Mouse (Mus musculus) intestine, embryonic 15.5 days (tissue): ENCODE measurements around the gene Disp1. TPM values are rescaled to one million over a fixed set of nuclear protein-coding genes. Genes with fewer than 3 reads are reported as not detected.

Experiments
- ATAC-seq: fragments of 200-750 bp; cut with Nextera tagmentation; 2 replicates; pipeline ENCODE4 v1.8.0; 2017; ENCODE audit warnings: moderate TSS enrichment, moderate library complexity
- H3K27ac ChIP-seq: fragments of 300-500 bp; sonication (generic); 2 replicates; pipeline ENCODE4 v1.5.1; 2015; ENCODE audit warnings: mild to moderate bottlenecking, inconsistent platforms
- H3K27me3 ChIP-seq: fragments of 300-500 bp; sonication (generic); replicated peaks from 2 replicates; pipeline ENCODE4 v1.6.1; 2015; ENCODE audit warnings: inconsistent platforms
- H3K36me3 ChIP-seq: fragments of 300-500 bp; sonication (generic); 2 replicates; pipeline ENCODE4 v1.6.1; 2015; ENCODE audit warnings: inconsistent platforms
- H3K4me1 ChIP-seq: fragments of 300-500 bp; sonication (generic); replicated peaks from 2 replicates; pipeline ENCODE4 v1.6.1; 2015; ENCODE audit warnings: inconsistent platforms
- H3K4me2 ChIP-seq: fragments of 300-500 bp; sonication (generic); replicated peaks from 2 replicates; pipeline ENCODE4 v1.6.1; 2015; ENCODE audit warnings: mild to moderate bottlenecking, inconsistent platforms
- H3K4me3 ChIP-seq: fragments of 300-500 bp; sonication (generic); replicated peaks from 2 replicates; pipeline ENCODE4 v1.5.1; 2015; ENCODE audit warnings: inconsistent platforms
- H3K9ac ChIP-seq: fragments of 300-500 bp; sonication (generic); 2 replicates; pipeline ENCODE4 v1.6.1; 2015; ENCODE audit warnings: inconsistent platforms
- H3K9me3 ChIP-seq: fragments of 300-500 bp; sonication (generic); 2 replicates; pipeline ENCODE4 v1.6.1; 2016; ENCODE audit warnings: inconsistent platforms
- WGBS: fragments of 180-500 bp; shearing (Covaris S2); methylation state at CpG from one replicate; pipeline ENCODE4 v1.1.7; 2015; 5-methylcytosine and 5-hydroxymethylcytosine counted together
- polyA plus RNA-seq: library from polyadenylated mRNA; unstranded; fragments of >200 nt; fragmentation: Nextera tagmentation; extraction: Ambion mirVana; gene quantifications from 2 replicates; pipeline ENCODE4 v1.2.1, GENCODE M21; 2015

Gene Disp1
- polyA plus RNA-seq, 1 experiment from 2014 or later, result 9.5 TPM

DNA sequence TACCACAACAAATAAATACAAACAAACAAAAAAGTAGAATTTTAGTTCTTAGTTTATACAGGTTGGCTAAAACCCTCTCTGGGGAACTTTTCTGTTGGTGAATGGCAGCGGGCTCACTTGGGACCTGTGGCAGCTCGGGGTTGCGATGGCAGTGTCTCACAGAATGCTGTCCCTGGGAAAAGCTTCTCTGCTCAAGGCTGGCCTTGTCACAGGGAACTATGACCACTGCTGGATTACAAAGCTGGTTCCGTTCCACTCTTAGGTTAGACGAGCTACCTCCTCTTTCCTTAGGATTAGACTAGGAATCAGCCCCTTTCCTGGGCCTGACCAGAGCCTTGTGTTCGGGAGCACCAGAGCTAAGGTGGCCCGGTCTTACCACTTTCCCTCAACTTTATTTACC, 130.1 kb downstream of the Disp1 start:
- Histone ChIP-seq H3K4me3 (no peak overlapping the region), H3K36me3 (peaks cover 35% of the 10 kb centered on the region), H3K9me3 (no peaks in the 10 kb centered on the region), H3K4me1 (no peaks in the 10 kb centered on the region), H3K27me3 (no peaks in the 10 kb centered on the region), H3K9ac (no peak overlapping the region), H3K27ac (no peak overlapping the region), H3K4me2 (no peak overlapping the region)
- 87% methylated on average over 7 of the region's 7 CpGs for WGBS
- ATAC-seq, result no peak

DNA sequence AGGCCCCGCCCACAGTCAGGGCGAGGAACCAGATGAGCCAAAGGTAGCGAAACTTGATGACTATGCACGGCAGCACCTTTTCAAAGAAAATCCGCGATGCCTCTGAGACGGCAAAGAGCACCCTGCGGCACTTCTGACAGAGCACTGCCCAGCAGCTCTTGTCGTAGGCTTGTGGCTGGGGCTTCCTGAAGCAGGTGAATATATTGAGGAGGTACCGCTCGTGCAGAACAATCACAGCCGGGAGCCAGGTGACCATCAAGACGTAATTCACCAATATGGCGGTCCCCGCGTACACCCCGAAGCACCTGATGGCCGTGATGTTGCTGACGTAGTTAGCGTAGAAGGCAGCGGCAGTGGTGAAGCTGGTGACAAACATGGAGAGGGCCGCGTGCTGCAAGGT, 132.7 kb downstream of the Disp1 start:
- no peak overlapping the region for H3K4me2 ChIP-seq
- no peak overlapping the region for H3K4me3 ChIP-seq
- peaks cover 10% of the 10 kb centered on the region for H3K4me1 ChIP-seq
- no peaks in the 10 kb centered on the region for H3K27me3 ChIP-seq
- H3K27ac ChIP-seq, result no peak overlapping the region
- H3K9ac ChIP-seq, result no peak overlapping the region
- WGBS, result 96% methylated on average over 23 of the region's 23 CpGs
- no peak for ATAC-seq
- H3K9me3 ChIP-seq, result no peaks in the 10 kb centered on the region
- peaks cover 39% of the 10 kb centered on the region for H3K36me3 ChIP-seq

GRCm38 (mm10) chr1:183086843-183087242, 134.5 kb downstream of the Disp1 start:
- peaks cover 39% of the 10 kb centered on the region for H3K36me3 ChIP-seq
- ATAC-seq, result no peak
- 92% methylated on average over 14 of the region's 14 CpGs for WGBS

GRCm38 (mm10) chr1:183084085-183085050, 137.0 kb downstream of the Disp1 start:
- WGBS, result 65% methylated on average over 8 of the region's 8 CpGs
- Histone ChIP-seq H3K36me3 (peaks cover 38% of the 10 kb centered on the region), H3K9ac (no peak overlapping the region), H3K4me2 (no peak overlapping the region), H3K4me3 (no peak overlapping the region), H3K27me3 (no peaks in the 10 kb centered on the region), H3K4me1 (peaks cover 11% of the 10 kb centered on the region), H3K27ac (no peak overlapping the region), H3K9me3 (no peaks in the 10 kb centered on the region)
- peak; percentile 89 for ATAC-seq

More at GRCm38 (mm10) chr1:183086843-183087242, 134.5 kb downstream of the Disp1 start:
- Histone ChIP-seq H3K4me3 (no peak overlapping the region), H3K27ac (no peak overlapping the region), H3K9me3 (no peaks in the 10 kb centered on the region), H3K4me1 (peaks cover 11% of the 10 kb centered on the region), H3K27me3 (no peaks in the 10 kb centered on the region), H3K4me2 (no peak overlapping the region), H3K9ac (no peak overlapping the region)

GRCm38 (mm10) chr1:183082436-183082835, 138.9 kb downstream of the Disp1 start:
- WGBS, result 82% methylated on average over 4 of the region's 4 CpGs
- H3K36me3 ChIP-seq, result peaks cover 19% of the 10 kb centered on the region; the same call in 1 of the 2 replicates
- H3K27me3 ChIP-seq, result no peaks in the 10 kb centered on the region
- no peaks in the 10 kb centered on the region for H3K9me3 ChIP-seq
- no peak for ATAC-seq
- no peak overlapping the region for H3K9ac ChIP-seq
- H3K4me2 ChIP-seq, result no peak overlapping the region
- no peak overlapping the region for H3K4me3 ChIP-seq
- H3K27ac ChIP-seq, result no peak overlapping the region
- peaks cover 11% of the 10 kb centered on the region for H3K4me1 ChIP-seq

DNA sequence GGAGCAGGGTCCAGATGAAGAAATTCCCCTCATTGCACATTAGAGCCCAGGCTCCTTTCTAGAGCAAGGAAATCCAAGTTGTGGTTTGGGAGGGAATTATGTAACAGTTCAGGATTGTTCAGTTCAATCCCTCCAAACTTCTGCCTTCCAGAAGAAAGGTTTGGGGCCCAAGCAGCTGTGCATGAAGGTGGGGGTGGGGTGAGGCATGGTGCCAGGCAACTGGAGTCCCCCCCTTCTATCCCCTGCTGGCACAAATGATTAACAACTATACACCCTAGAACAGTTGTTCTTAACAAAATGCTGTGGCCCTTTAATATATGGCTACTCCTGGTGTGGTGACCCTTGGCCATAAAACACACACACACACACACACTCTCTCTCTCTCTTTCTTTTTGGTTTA, 140.2 kb downstream of the Disp1 start:
- H3K27me3 ChIP-seq, result no peaks in the 10 kb centered on the region
- no peak overlapping the region for H3K4me2 ChIP-seq
- ATAC-seq, result no peak
- no peak overlapping the region for H3K9ac ChIP-seq
- H3K4me3 ChIP-seq, result no peak overlapping the region
- H3K36me3 ChIP-seq, result peaks cover 6% of the 10 kb centered on the region; the same call in 1 of the 2 replicates
- H3K4me1 ChIP-seq, result peaks cover 11% of the 10 kb centered on the region
- H3K27ac ChIP-seq, result no peak overlapping the region
- no peaks in the 10 kb centered on the region for H3K9me3 ChIP-seq

DNA sequence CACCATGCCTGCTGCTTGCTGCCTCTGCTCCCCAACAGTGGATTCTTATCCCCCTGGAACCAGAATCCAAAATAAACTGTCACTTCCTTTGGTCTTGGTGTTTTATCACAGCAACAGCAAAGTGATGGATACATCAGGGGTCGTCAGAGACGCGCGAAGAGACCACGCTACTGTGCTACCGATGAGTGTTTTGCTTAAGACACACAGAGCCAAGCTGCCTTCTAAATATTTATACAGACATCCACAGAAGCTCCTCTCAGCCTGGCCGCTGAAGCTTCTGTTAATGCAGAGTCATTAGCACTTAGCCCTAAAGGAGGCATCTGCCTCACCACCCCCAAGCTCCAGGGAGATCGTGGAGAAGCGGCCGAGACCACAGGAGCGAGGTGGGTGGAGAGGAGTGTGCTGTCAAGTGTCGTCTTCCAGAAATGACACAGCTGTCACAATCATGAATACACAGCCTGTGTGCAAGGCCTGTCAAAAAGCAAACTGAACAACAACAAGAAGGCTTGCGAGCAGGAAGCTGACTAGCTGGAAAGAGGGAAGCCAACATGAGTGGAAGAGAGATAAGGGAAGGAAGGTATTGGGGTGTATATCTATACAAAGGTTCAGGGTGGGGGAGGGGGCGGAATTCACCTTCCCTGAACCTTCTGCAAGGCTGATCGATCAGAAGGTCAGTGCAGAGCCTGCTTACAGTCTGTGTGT, 146.1 kb downstream of the Disp1 start:
- H3K4me3 ChIP-seq, result no peak overlapping the region
- peak overlapping the region; percentile 62 for H3K27ac ChIP-seq
- H3K27me3 ChIP-seq, result no peaks in the 10 kb centered on the region
- no peak overlapping the region for H3K9ac ChIP-seq
- no peaks in the 10 kb centered on the region for H3K9me3 ChIP-seq
- peaks cover 17% of the 10 kb centered on the region for H3K4me1 ChIP-seq
- 25% methylated on average over 15 of the region's 15 CpGs for WGBS
- peak; percentile 70 for ATAC-seq
- no peaks in the 10 kb centered on the region for H3K36me3 ChIP-seq
- peak overlapping the region; percentile 26; the same call in 1 of the 2 replicates for H3K4me2 ChIP-seq

- no peaks in the 10 kb centered on the region for H3K36me3 ChIP-seq
- no peak overlapping the region; the same call in 1 of the 2 replicates for H3K9ac ChIP-seq
- H3K9me3 ChIP-seq, result no peaks in the 10 kb centered on the region
- peaks cover 20% of the 10 kb centered on the region for H3K4me1 ChIP-seq
- no peaks in the 10 kb centered on the region for H3K27me3 ChIP-seq
- peak overlapping the region; percentile 88 for H3K27ac ChIP-seq
- no peak overlapping the region for H3K4me3 ChIP-seq
- no peak overlapping the region for H3K4me2 ChIP-seq
- 53% methylated on average over 12 of the region's 12 CpGs for WGBS
- peak; percentile 86 for ATAC-seq
These were observed 148.9 kb downstream of the Disp1 start for GRCm38 (mm10) chr1:183072263-183073050.

- 86% methylated on average over 8 of the region's 8 CpGs for WGBS
- no peak for ATAC-seq
- no peak overlapping the region for H3K4me3 ChIP-seq
- no peak overlapping the region for H3K27ac ChIP-seq
- peaks cover 13% of the 10 kb centered on the region for H3K4me1 ChIP-seq
- H3K9ac ChIP-seq, result no peak overlapping the region
- no peaks in the 10 kb centered on the region for H3K36me3 ChIP-seq
- H3K9me3 ChIP-seq, result no peaks in the 10 kb centered on the region
- no peak overlapping the region for H3K4me2 ChIP-seq
- H3K27me3 ChIP-seq, result no peaks in the 10 kb centered on the region
These were observed 151.2 kb downstream of the Disp1 start for GRCm38 (mm10) chr1:183069954-183070649.

GRCm38 (mm10) chr1:183067807-183068206, 153.5 kb downstream of the Disp1 start:
- Histone ChIP-seq H3K9ac (no peak overlapping the region), H3K4me2 (no peak overlapping the region), H3K27ac (no peak overlapping the region), H3K36me3 (no peaks in the 10 kb centered on the region), H3K4me1 (peaks cover 13% of the 10 kb centered on the region), H3K27me3 (no peaks in the 10 kb centered on the region), H3K9me3 (no peaks in the 10 kb centered on the region), H3K4me3 (no peak overlapping the region)
- ATAC-seq, result no peak
- WGBS, result 79% methylated on average over 7 of the region's 7 CpGs

GRCm38 (mm10) chr1:183066981-183067380, 154.3 kb downstream of the Disp1 start:
- no peaks in the 10 kb centered on the region for H3K36me3 ChIP-seq
- H3K9ac ChIP-seq, result no peak overlapping the region
- no peaks in the 10 kb centered on the region for H3K9me3 ChIP-seq
- no peaks in the 10 kb centered on the region for H3K27me3 ChIP-seq
- H3K4me3 ChIP-seq, result no peak overlapping the region
- H3K4me2 ChIP-seq, result no peak overlapping the region
- peaks cover 7% of the 10 kb centered on the region for H3K4me1 ChIP-seq
- no peak for ATAC-seq
- no peak overlapping the region for H3K27ac ChIP-seq
- 73% methylated on average over 4 of the region's 4 CpGs for WGBS
